Mouse (Mus musculus): ENCODE results near the gene Tln2.

The Tln2 gene

GRCm38 (mm10) chr9:67276446-67276845 is 283.1 kb downstream of the Tln2 start:
- in situ Hi-C loops (cut with MboI, MseI), result no loop called here

GRCm38 (mm10) chr9:67274296-67274695 is 285.2 kb downstream of the Tln2 start:
- in situ Hi-C loops (cut with MboI, MseI), result no loop called here

GRCm38 (mm10) chr9:67273362-67273761 is 286.1 kb downstream of the Tln2 start:
- in situ Hi-C loops (cut with MboI, MseI), result no loop called here

- in situ Hi-C loops (cut with MboI, MseI), result no loop called here
Observed at GRCm38 (mm10) chr9:67270734-67271133, 288.8 kb downstream of the Tln2 start.

GRCm38 (mm10) chr9:67270061-67270595 is 289.4 kb downstream of the Tln2 start:
- in situ Hi-C loops (cut with MboI, MseI), result no loop called here

GRCm38 (mm10) chr9:67267276-67267990 is 292.1 kb downstream of the Tln2 start:
- in situ Hi-C loops (cut with MboI, MseI), result no loop called here

- in situ Hi-C loops (cut with MboI, MseI), result no loop called here
Observed at GRCm38 (mm10) chr9:67265513-67265912, 294.0 kb downstream of the Tln2 start.

- in situ Hi-C loops (cut with MboI, MseI), result no loop called here
Observed at GRCm38 (mm10) chr9:67264896-67265295, 294.6 kb downstream of the Tln2 start.

- in situ Hi-C loops (cut with MboI, MseI), result no loop called here
Observed at GRCm38 (mm10) chr9:67260835-67261599, 298.5 kb downstream of the Tln2 start.

GRCm38 (mm10) chr9:67250141-67250540 is 309.4 kb downstream of the Tln2 start:
- in situ Hi-C loops (cut with MboI, MseI), result no loop called here

- in situ Hi-C loops (cut with MboI, MseI), result no loop called here
Observed at GRCm38 (mm10) chr9:67247365-67247950, 312.0 kb downstream of the Tln2 start.

- in situ Hi-C loops (cut with MboI, MseI), result no loop called here
Observed at GRCm38 (mm10) chr9:67245265-67245664, 314.2 kb downstream of the Tln2 start.

- in situ Hi-C loops (cut with MboI, MseI), result no loop called here
Observed at GRCm38 (mm10) chr9:67241683-67242082, 317.8 kb downstream of the Tln2 start.

- in situ Hi-C loops (cut with MboI, MseI), result no loop called here
Observed at GRCm38 (mm10) chr9:67240456-67240855, 319.0 kb downstream of the Tln2 start.

- in situ Hi-C loops (cut with MboI, MseI), result no loop called here
Observed at GRCm38 (mm10) chr9:67236987-67237386, 322.5 kb downstream of the Tln2 start.

- in situ Hi-C loops (cut with MboI, MseI), result no loop called here
Observed at GRCm38 (mm10) chr9:67235441-67236217, 323.9 kb downstream of the Tln2 start.

- in situ Hi-C loops (cut with MboI, MseI), result no loop called here
Observed at GRCm38 (mm10) chr9:67229033-67229432, 330.5 kb downstream of the Tln2 start.

GRCm38 (mm10) chr9:67220388-67220787 is 339.1 kb downstream of the Tln2 start:
- in situ Hi-C loops (cut with MboI, MseI), result no loop called here

GRCm38 (mm10) chr9:67218001-67218400 is 341.5 kb downstream of the Tln2 start:
- in situ Hi-C loops (cut with MboI, MseI), result no loop called here

GRCm38 (mm10) chr9:67214191-67214985 is 345.1 kb downstream of the Tln2 start:
- in situ Hi-C loops (cut with MboI, MseI), result no loop called here

GRCm38 (mm10) chr9:67213275-67213674 is 346.2 kb downstream of the Tln2 start:
- in situ Hi-C loops (cut with MboI, MseI), result no loop called here
